ENCODE assay signal across 13 mouse cellular contexts in the genomic region with DNA sequence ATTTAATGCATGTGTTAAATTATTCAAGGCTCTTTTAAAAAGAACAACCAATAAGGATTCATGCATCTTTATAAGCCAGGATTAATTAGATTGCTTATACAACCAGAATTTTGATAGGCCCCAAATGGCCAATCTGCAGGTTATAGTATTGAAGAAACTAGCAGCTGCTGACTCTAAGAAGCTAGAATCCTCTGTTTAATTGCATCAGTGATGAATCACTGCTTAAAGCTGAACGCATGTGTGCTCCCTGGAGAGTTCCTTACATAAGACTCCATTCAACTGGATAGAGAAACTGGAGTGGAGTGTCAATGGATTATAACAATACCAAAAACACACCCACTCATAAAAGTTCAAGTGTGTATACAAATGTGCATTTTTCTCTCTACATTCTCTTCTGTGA.
"Had no signal": no experiment of that assay in that cellular context is flagged by ENCODE, and none has a peak within 500 bp of the region (broad histone marks: within the 10 kb centered on the region; RNA-seq: fewer than 3 reads in every experiment).

No protein-coding gene starts in this region.

- H3K4me3 ChIP-seq: layer of hippocampus, adult 2 months; limb, embryonic 13.5 days; myocyte had no signal

- H3K27me3 ChIP-seq: limb, embryonic 13.5 days had no signal

- DNase-seq: kidney, adult 18-20 months; kidney, postnatal 10 days; kidney, postnatal 4 days; left cerebral cortex, postnatal 4 days; lung, adult 18-20 months; right cerebral cortex, adult 18-20 months; right cerebral cortex, postnatal 25 days; thymus, postnatal 4 days had no signal

- H3K36me3 ChIP-seq: limb, embryonic 13.5 days had no signal

- H3K4me2 ChIP-seq: limb, embryonic 13.5 days had no signal

- H3K4me1 ChIP-seq: limb, embryonic 13.5 days had no signal

- H3K9ac ChIP-seq: limb, embryonic 13.5 days; liver, embryonic 14.5 days had no signal

- H3K9me3 ChIP-seq: limb, embryonic 13.5 days had no signal

- H3K27ac ChIP-seq: layer of hippocampus, adult 2 months; limb, embryonic 13.5 days; liver, embryonic 14.5 days; stomach, postnatal 0 days had no signal
